Mouse (Mus musculus) forebrain, embryonic 13.5 days (tissue): ENCODE measurements at regions not wholly inside any gene's neighbourhood (a gene's known extent, or its start where the extent isn't known, plus 50 kb on each side); places are given as distances from the start of the nearest gene placed in this dataset.

ENCODE experiments used
- ATAC-seq: fragments of 200-750 bp; cut with Nextera tagmentation; 2 replicates; pipeline ENCODE4 v1.8.0; 2017
- H3K27ac ChIP-seq: fragments of 300-500 bp; sonication (generic); 2 replicates; pipeline ENCODE4 v1.5.1; 2015; ENCODE audit warnings: inconsistent platforms, mild to moderate bottlenecking, moderate library complexity
- H3K27me3 ChIP-seq: fragments of 300-500 bp; sonication (generic); 2 replicates; pipeline ENCODE4 v1.6.1; 2015; ENCODE audit warnings: mild to moderate bottlenecking, inconsistent platforms
- H3K36me3 ChIP-seq: fragments of 300-500 bp; sonication (generic); 2 replicates; pipeline ENCODE4 v1.6.1; 2015; ENCODE audit warnings: mild to moderate bottlenecking, inconsistent platforms; ENCODE audit not compliant: poor library complexity, severe bottlenecking
- H3K4me1 ChIP-seq: fragments of 300-500 bp; sonication (generic); 2 replicates; pipeline ENCODE4 v1.6.1; 2015; ENCODE audit warnings: inconsistent platforms
- H3K4me2 ChIP-seq: fragments of 300-500 bp; sonication (generic); 2 replicates; pipeline ENCODE4 v1.6.1; 2015; ENCODE audit warnings: inconsistent platforms, mild to moderate bottlenecking, moderate library complexity
- H3K4me3 ChIP-seq: fragments of 300-500 bp; sonication (generic); 2 replicates; pipeline ENCODE4 v1.5.1; 2015; ENCODE audit warnings: mild to moderate bottlenecking, inconsistent platforms
- H3K9ac ChIP-seq: fragments of 300-500 bp; sonication (generic); 2 replicates; pipeline ENCODE4 v1.6.1; 2015; ENCODE audit warnings: mild to moderate bottlenecking, inconsistent platforms
- H3K9me3 ChIP-seq: fragments of 300-500 bp; sonication (generic); replicated peaks from 2 replicates; pipeline ENCODE4 v1.6.1; 2016; ENCODE audit warnings: inconsistent platforms
- WGBS: fragments of 180-500 bp; shearing (Covaris S2); methylation state at CpG from one replicate; pipeline ENCODE4 v1.1.7; 2015; 5-methylcytosine and 5-hydroxymethylcytosine counted together

DNA sequence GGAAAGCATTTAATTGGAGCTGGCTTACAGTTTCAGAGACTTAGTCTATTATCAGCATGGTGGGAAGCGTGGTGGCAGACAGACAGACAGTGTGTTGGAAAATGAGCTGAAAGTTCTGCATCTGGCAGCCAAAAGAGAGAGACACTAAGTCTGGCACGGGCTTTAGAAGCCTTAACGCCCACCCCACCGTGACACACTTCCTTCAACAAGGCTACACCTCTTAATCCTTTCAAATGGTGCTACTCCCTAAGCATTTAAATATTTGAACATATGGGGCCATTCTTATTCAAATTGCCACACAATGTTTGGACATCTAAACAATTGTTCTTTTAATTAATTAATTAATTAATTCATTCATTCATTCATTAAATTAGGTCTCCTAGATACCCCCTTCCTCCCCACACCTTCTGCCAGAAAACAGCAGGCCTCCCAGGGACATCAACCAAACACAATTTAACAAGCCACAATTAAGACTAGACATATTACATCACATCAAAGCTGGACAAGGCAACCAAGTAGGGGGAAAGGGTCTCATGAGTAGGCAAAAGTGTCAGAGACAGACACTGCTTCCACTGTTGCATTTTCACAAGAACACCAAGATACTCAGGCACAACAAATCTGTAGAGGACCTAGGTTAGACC is 135.4 kb upstream of the Ptbp2 start:
- no peak overlapping the region for H3K4me2 ChIP-seq
- H3K4me1 ChIP-seq, result no peaks in the 10 kb centered on the region
- no peak overlapping the region for H3K4me3 ChIP-seq
- peak; percentile 91 for ATAC-seq
- no peaks in the 10 kb centered on the region for H3K27me3 ChIP-seq
- 38% methylated on average over 4 of the region's 4 CpGs for WGBS
- no peak overlapping the region for H3K9ac ChIP-seq
- no peak overlapping the region for H3K27ac ChIP-seq
- no peaks in the 10 kb centered on the region for H3K9me3 ChIP-seq
- H3K36me3 ChIP-seq, result no peaks in the 10 kb centered on the region

- no peak overlapping the region for H3K4me2 ChIP-seq
- H3K4me1 ChIP-seq, result no peaks in the 10 kb centered on the region
- H3K36me3 ChIP-seq, result no peaks in the 10 kb centered on the region
- no peak overlapping the region for H3K27ac ChIP-seq
- H3K4me3 ChIP-seq, result no peak overlapping the region
- 87% methylated on average over 4 of the region's 4 CpGs for WGBS
- no peaks in the 10 kb centered on the region for H3K27me3 ChIP-seq
- no peak overlapping the region for H3K9ac ChIP-seq
- H3K9me3 ChIP-seq, result no peaks in the 10 kb centered on the region
- ATAC-seq, result no peak
Observed at GRCm38 (mm10) chr3:119915984-119916865, 132.0 kb upstream of the Ptbp2 start.

- Histone ChIP-seq H3K4me3 (no peak overlapping the region), H3K27ac (no peak overlapping the region), H3K9me3 (no peaks in the 10 kb centered on the region), H3K36me3 (no peaks in the 10 kb centered on the region), H3K4me2 (no peak overlapping the region), H3K9ac (no peak overlapping the region), H3K4me1 (no peaks in the 10 kb centered on the region), H3K27me3 (no peaks in the 10 kb centered on the region)
- ATAC-seq, result no peak
- 63% methylated on average over 8 of the region's 8 CpGs for WGBS
Observed at GRCm38 (mm10) chr3:119911532-119911931, 127.3 kb upstream of the Ptbp2 start.

GRCm38 (mm10) chr3:119904244-119904643 is 120.0 kb upstream of the Ptbp2 start:
- no peaks in the 10 kb centered on the region for H3K27me3 ChIP-seq
- no peak overlapping the region for H3K27ac ChIP-seq
- H3K4me2 ChIP-seq, result no peak overlapping the region
- WGBS, result 76% methylated on average over 3 of the region's 3 CpGs
- H3K4me1 ChIP-seq, result no peaks in the 10 kb centered on the region
- no peaks in the 10 kb centered on the region for H3K9me3 ChIP-seq
- H3K4me3 ChIP-seq, result no peak overlapping the region
- no peaks in the 10 kb centered on the region for H3K36me3 ChIP-seq
- no peak overlapping the region for H3K9ac ChIP-seq
- no peak for ATAC-seq

DNA sequence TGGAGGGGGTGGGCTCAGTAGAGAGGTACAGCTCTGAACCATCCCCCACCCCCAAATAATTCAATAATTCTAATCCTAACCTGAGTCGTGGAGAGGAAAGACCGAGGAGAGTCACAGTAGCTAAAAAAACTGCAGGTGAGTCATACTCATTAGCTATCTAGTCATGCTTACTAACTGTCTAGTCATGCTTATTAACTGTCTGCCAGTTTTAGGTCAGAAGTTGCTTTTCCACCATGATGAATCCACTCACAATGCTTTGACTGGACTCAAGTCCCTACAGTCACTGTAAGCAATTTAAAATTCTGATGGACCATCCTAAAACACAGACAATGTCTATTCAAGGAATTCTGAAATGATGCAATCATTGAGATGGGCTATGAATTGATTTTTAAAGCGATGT is 110.9 kb upstream of the Ptbp2 start:
- no peak for ATAC-seq
- 88% methylated on average over 3 of the region's 3 CpGs for WGBS
- H3K4me2 ChIP-seq, result no peak overlapping the region
- no peaks in the 10 kb centered on the region for H3K27me3 ChIP-seq
- H3K4me3 ChIP-seq, result no peak overlapping the region
- H3K9me3 ChIP-seq, result no peaks in the 10 kb centered on the region
- no peaks in the 10 kb centered on the region for H3K36me3 ChIP-seq
- no peak overlapping the region for H3K27ac ChIP-seq
- no peak overlapping the region for H3K9ac ChIP-seq
- H3K4me1 ChIP-seq, result peaks cover 20% of the 10 kb centered on the region

- Histone ChIP-seq H3K27ac (no peak overlapping the region), H3K36me3 (no peaks in the 10 kb centered on the region), H3K4me3 (0 out of 2 replicates have a peak overlapping the region, but pooled peaks have one; percentile 28), H3K27me3 (no peaks in the 10 kb centered on the region), H3K9ac (no peak overlapping the region), H3K4me2 (peak overlapping the region; percentile 68), H3K4me1 (peaks cover 20% of the 10 kb centered on the region), H3K9me3 (no peaks in the 10 kb centered on the region)
- 44% methylated on average over 10 of the region's 10 CpGs for WGBS
- peak; percentile 52 for ATAC-seq
Observed at GRCm38 (mm10) chr3:119894035-119894434, 109.8 kb upstream of the Ptbp2 start.

GRCm38 (mm10) chr3:119893165-119893910 is 109.1 kb upstream of the Ptbp2 start:
- no peaks in the 10 kb centered on the region for H3K36me3 ChIP-seq
- peak overlapping the region; percentile 28 for H3K4me3 ChIP-seq
- peak; percentile 63 for ATAC-seq
- H3K27me3 ChIP-seq, result no peaks in the 10 kb centered on the region
- no peaks in the 10 kb centered on the region for H3K9me3 ChIP-seq
- peak overlapping the region; percentile 50 for H3K9ac ChIP-seq
- peak overlapping the region; percentile 68 for H3K4me2 ChIP-seq
- peak overlapping the region; percentile 6; the same call in 1 of the 2 replicates for H3K27ac ChIP-seq
- WGBS, result 6% methylated on average over 20 of the region's 20 CpGs
- H3K4me1 ChIP-seq, result peaks cover 20% of the 10 kb centered on the region

- Histone ChIP-seq H3K27me3 (no peaks in the 10 kb centered on the region), H3K36me3 (no peaks in the 10 kb centered on the region), H3K27ac (no peak overlapping the region; the same call in 1 of the 2 replicates), H3K4me2 (peak overlapping the region; percentile 68; the same call in 1 of the 2 replicates), H3K4me3 (no peak overlapping the region), H3K9ac (no peak overlapping the region), H3K4me1 (peaks cover 20% of the 10 kb centered on the region), H3K9me3 (no peaks in the 10 kb centered on the region)
- 58% methylated on average over 9 of the region's 9 CpGs for WGBS
- no peak; the same call in 1 of the 2 replicates for ATAC-seq
Observed at GRCm38 (mm10) chr3:119892533-119893164, 108.4 kb upstream of the Ptbp2 start.

DNA sequence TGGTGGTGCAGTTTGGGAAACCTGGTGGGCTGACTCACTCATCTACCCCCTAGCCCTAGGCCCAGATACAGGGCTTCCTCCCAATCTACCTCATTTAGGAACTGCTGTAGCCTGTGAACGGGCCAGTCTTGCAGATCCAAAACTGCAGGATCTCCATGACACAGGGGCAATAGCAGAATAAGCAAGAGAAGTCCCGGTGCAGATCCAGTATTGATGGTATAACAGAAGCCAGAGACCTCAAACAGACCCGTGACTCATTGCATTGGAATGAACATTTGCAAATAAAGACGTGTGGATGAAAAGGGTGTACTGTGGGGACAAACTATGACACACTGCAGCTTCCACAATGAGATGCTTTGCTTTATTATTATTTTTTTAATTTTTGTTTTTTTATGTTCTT is 106.6 kb upstream of the Ptbp2 start:
- no peak overlapping the region for H3K9ac ChIP-seq
- ATAC-seq, result no peak
- peaks cover 20% of the 10 kb centered on the region for H3K4me1 ChIP-seq
- no peak overlapping the region for H3K4me2 ChIP-seq
- 60% methylated on average over 4 of the region's 4 CpGs for WGBS
- no peaks in the 10 kb centered on the region for H3K27me3 ChIP-seq
- H3K9me3 ChIP-seq, result no peaks in the 10 kb centered on the region
- no peak overlapping the region for H3K4me3 ChIP-seq
- H3K36me3 ChIP-seq, result no peaks in the 10 kb centered on the region
- H3K27ac ChIP-seq, result no peak overlapping the region

DNA sequence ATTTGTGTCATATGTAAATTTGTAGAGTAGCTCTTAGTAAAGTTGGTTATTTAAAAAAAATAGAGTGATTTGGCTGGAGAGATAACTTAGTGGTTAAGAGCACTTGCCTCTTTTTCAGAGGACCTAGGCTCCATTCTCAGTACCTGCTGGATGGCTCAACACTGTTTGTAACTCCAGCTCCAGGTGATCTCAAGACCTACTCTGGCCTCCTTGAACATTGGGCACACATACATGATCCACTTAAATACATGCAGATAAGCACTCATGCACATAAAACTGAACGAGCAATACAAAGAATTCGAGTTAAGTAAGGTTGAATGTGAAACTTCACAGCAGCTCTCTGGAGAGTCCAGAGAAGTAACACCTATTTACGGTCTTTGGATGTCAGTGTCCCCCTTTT is 104.2 kb upstream of the Ptbp2 start:
- Histone ChIP-seq H3K36me3 (no peaks in the 10 kb centered on the region), H3K4me2 (no peak overlapping the region), H3K27ac (no peak overlapping the region), H3K4me1 (peaks cover 11% of the 10 kb centered on the region), H3K27me3 (no peaks in the 10 kb centered on the region), H3K4me3 (no peak overlapping the region), H3K9me3 (no peaks in the 10 kb centered on the region), H3K9ac (no peak overlapping the region)
- no peak for ATAC-seq
- WGBS, result 91% methylated on average over 3 of the region's 3 CpGs

- no peak for ATAC-seq
Observed at GRCm38 (mm10) chr3:119876395-119876794, 92.1 kb upstream of the Ptbp2 start.

More at GRCm38 (mm10) chr3:119876395-119876794, 92.1 kb upstream of the Ptbp2 start:
- H3K9ac ChIP-seq, result no peak overlapping the region
- no peaks in the 10 kb centered on the region for H3K27me3 ChIP-seq
- H3K4me3 ChIP-seq, result no peak overlapping the region
- no peaks in the 10 kb centered on the region for H3K9me3 ChIP-seq
- H3K4me2 ChIP-seq, result no peak overlapping the region
- H3K36me3 ChIP-seq, result no peaks in the 10 kb centered on the region
- 62% methylated on average over 5 of the region's 5 CpGs for WGBS
- no peaks in the 10 kb centered on the region for H3K4me1 ChIP-seq
- no peak overlapping the region for H3K27ac ChIP-seq
